Mouse (Mus musculus) heart, embryonic 12.5 days (tissue): Measurements from ENCODE around the gene Trim44. TPM values are rescaled to one million over a fixed set of nuclear protein-coding genes. Genes with fewer than 3 reads are reported as not detected.

Source experiments
- ATAC-seq: fragments of 200-750 bp; cut with Nextera tagmentation; 2 replicates; pipeline ENCODE4 v1.8.0; 2017; ENCODE audit warnings: moderate TSS enrichment, moderate library complexity; ENCODE audit not compliant: insufficient number of reproducible peaks, low FRiP score
- H3K27ac ChIP-seq: fragments of 300-500 bp; sonication (generic); 2 replicates; pipeline ENCODE4 v1.5.1; 2016; ENCODE audit warnings: mild to moderate bottlenecking, moderate library complexity; ENCODE audit not compliant: poor library complexity, severe bottlenecking
- H3K27me3 ChIP-seq: fragments of 300-500 bp; sonication (generic); replicated peaks from 2 replicates; pipeline ENCODE4 v1.6.1; 2016; ENCODE audit warnings: mild to moderate bottlenecking, moderate library complexity
- H3K36me3 ChIP-seq: fragments of 300-500 bp; sonication (generic); 2 replicates; pipeline ENCODE4 v1.6.1; 2016; ENCODE audit warnings: mild to moderate bottlenecking, moderate library complexity
- H3K4me1 ChIP-seq: fragments of 300-500 bp; sonication (generic); replicated peaks from 2 replicates; pipeline ENCODE4 v1.6.1; 2016; ENCODE audit warnings: mild to moderate bottlenecking
- H3K4me2 ChIP-seq: fragments of 300-500 bp; sonication (generic); 2 replicates; pipeline ENCODE4 v1.6.1; 2016; ENCODE audit warnings: mild to moderate bottlenecking, moderate library complexity
- H3K4me3 ChIP-seq: fragments of 300-500 bp; sonication (generic); 2 replicates; pipeline ENCODE4 v1.5.1; 2016; ENCODE audit warnings: mild to moderate bottlenecking
- H3K9ac ChIP-seq: fragments of 300-500 bp; sonication (generic); 2 replicates; pipeline ENCODE4 v1.6.1; 2016; ENCODE audit warnings: mild to moderate bottlenecking, moderate library complexity
- H3K9me3 ChIP-seq: fragments of 300-500 bp; sonication (generic); replicated peaks from 2 replicates; pipeline ENCODE4 v1.6.1; 2016; ENCODE audit warnings: mild to moderate bottlenecking, moderate library complexity
- WGBS: fragments of 180-500 bp; shearing (Covaris S2); methylation state at CpG from one replicate; pipeline ENCODE4 v1.1.7; 2016; 5-methylcytosine and 5-hydroxymethylcytosine counted together
- polyA plus RNA-seq: library from polyadenylated mRNA; unstranded; fragments of >200 nt; fragmentation: Nextera tagmentation; extraction: Ambion mirVana; gene quantifications from 2 replicates; pipeline ENCODE4 v1.2.1, GENCODE M21; 2016

The Trim44 gene
- polyA plus RNA-seq, 1 experiment from 2014 or later, result 39.5 TPM

GRCm38 (mm10) chr2:102356879-102357695 lies 50.5 kb downstream of the Trim44 start:
- WGBS, result 90% methylated on average over 7 of the region's 7 CpGs
- Histone ChIP-seq H3K9ac (no peak overlapping the region), H3K27ac (no peak overlapping the region), H3K4me2 (no peak overlapping the region), H3K9me3 (no peaks in the 10 kb centered on the region), H3K4me3 (no peak overlapping the region), H3K36me3 (peaks cover 16% of the 10 kb centered on the region), H3K27me3 (no peaks in the 10 kb centered on the region), H3K4me1 (peaks cover 9% of the 10 kb centered on the region)
- no peak for ATAC-seq

- Histone ChIP-seq H3K9ac (no peak overlapping the region), H3K4me1 (peaks cover 9% of the 10 kb centered on the region), H3K4me3 (no peak overlapping the region), H3K36me3 (peaks cover 16% of the 10 kb centered on the region), H3K27me3 (no peaks in the 10 kb centered on the region), H3K27ac (no peak overlapping the region), H3K4me2 (no peak overlapping the region), H3K9me3 (no peaks in the 10 kb centered on the region)
- no peak for ATAC-seq
- 45% methylated on average over 1 of the region's 1 CpGs for WGBS
Observed at GRCm38 (mm10) chr2:102354076-102354475, 53.6 kb downstream of the Trim44 start.

- Histone ChIP-seq H3K9ac (no peak overlapping the region), H3K4me3 (no peak overlapping the region), H3K27me3 (no peaks in the 10 kb centered on the region), H3K36me3 (peaks cover 4% of the 10 kb centered on the region; the same call in 1 of the 2 replicates), H3K4me1 (no peaks in the 10 kb centered on the region), H3K4me2 (no peak overlapping the region), H3K9me3 (no peaks in the 10 kb centered on the region), H3K27ac (no peak overlapping the region)
- WGBS, result 87% methylated on average over 2 of the region's 2 CpGs
- ATAC-seq, result no peak
Observed at GRCm38 (mm10) chr2:102341429-102341828, 66.2 kb downstream of the Trim44 start.

- no peak for ATAC-seq
- Histone ChIP-seq H3K9me3 (no peaks in the 10 kb centered on the region), H3K4me3 (no peak overlapping the region), H3K36me3 (no peaks in the 10 kb centered on the region), H3K9ac (no peak overlapping the region), H3K27me3 (no peaks in the 10 kb centered on the region), H3K4me1 (peaks cover 5% of the 10 kb centered on the region), H3K27ac (no peak overlapping the region), H3K4me2 (no peak overlapping the region)
- WGBS, result 94% methylated on average over 1 of the region's 1 CpGs
Observed at GRCm38 (mm10) chr2:102336816-102337215, 70.8 kb downstream of the Trim44 start.

GRCm38 (mm10) chr2:102331932-102332331 lies 75.7 kb downstream of the Trim44 start:
- H3K36me3 ChIP-seq, result no peaks in the 10 kb centered on the region
- no peak for ATAC-seq
- H3K9me3 ChIP-seq, result no peaks in the 10 kb centered on the region
- WGBS, result 27% methylated on average over 2 of the region's 2 CpGs
- no peak overlapping the region for H3K4me3 ChIP-seq
- no peaks in the 10 kb centered on the region for H3K27me3 ChIP-seq
- no peak overlapping the region for H3K9ac ChIP-seq
- H3K27ac ChIP-seq, result no peak overlapping the region
- peaks cover 7% of the 10 kb centered on the region for H3K4me1 ChIP-seq
- H3K4me2 ChIP-seq, result no peak overlapping the region

- no peak overlapping the region for H3K4me3 ChIP-seq
- no peaks in the 10 kb centered on the region for H3K36me3 ChIP-seq
- H3K9me3 ChIP-seq, result no peaks in the 10 kb centered on the region
- H3K27me3 ChIP-seq, result no peaks in the 10 kb centered on the region
- no peak overlapping the region for H3K4me2 ChIP-seq
- WGBS, result 89% methylated on average over 3 of the region's 3 CpGs
- H3K9ac ChIP-seq, result no peak overlapping the region
- peaks cover 7% of the 10 kb centered on the region for H3K4me1 ChIP-seq
- H3K27ac ChIP-seq, result no peak overlapping the region
- no peak for ATAC-seq
Observed at GRCm38 (mm10) chr2:102331092-102331491, 76.5 kb downstream of the Trim44 start.

GRCm38 (mm10) chr2:102325921-102326320 lies 81.7 kb downstream of the Trim44 start:
- no peak overlapping the region for H3K4me2 ChIP-seq
- H3K9me3 ChIP-seq, result no peaks in the 10 kb centered on the region
- H3K27ac ChIP-seq, result no peak overlapping the region
- peaks cover 2% of the 10 kb centered on the region for H3K4me1 ChIP-seq
- 89% methylated on average over 2 of the region's 2 CpGs for WGBS
- no peak overlapping the region for H3K9ac ChIP-seq
- H3K27me3 ChIP-seq, result no peaks in the 10 kb centered on the region
- ATAC-seq, result no peak
- no peak overlapping the region for H3K4me3 ChIP-seq
- H3K36me3 ChIP-seq, result no peaks in the 10 kb centered on the region

- Histone ChIP-seq H3K36me3 (no peaks in the 10 kb centered on the region), H3K4me2 (no peak overlapping the region), H3K27me3 (no peaks in the 10 kb centered on the region), H3K4me3 (no peak overlapping the region), H3K27ac (no peak overlapping the region), H3K9me3 (no peaks in the 10 kb centered on the region), H3K4me1 (peaks cover 6% of the 10 kb centered on the region), H3K9ac (no peak overlapping the region)
- no peak for ATAC-seq
Observed at GRCm38 (mm10) chr2:102324336-102324735, 83.3 kb downstream of the Trim44 start.

- H3K4me1 ChIP-seq, result peaks cover 36% of the 10 kb centered on the region
- no peaks in the 10 kb centered on the region for H3K9me3 ChIP-seq
- H3K9ac ChIP-seq, result no peak overlapping the region
- H3K27me3 ChIP-seq, result no peaks in the 10 kb centered on the region
- 56% methylated on average over 3 of the region's 3 CpGs for WGBS
- H3K27ac ChIP-seq, result no peak overlapping the region
- H3K4me2 ChIP-seq, result no peak overlapping the region
- no peak overlapping the region for H3K4me3 ChIP-seq
- no peak for ATAC-seq
- no peaks in the 10 kb centered on the region for H3K36me3 ChIP-seq
Observed at GRCm38 (mm10) chr2:102316540-102316939, 91.1 kb downstream of the Trim44 start.

- no peak overlapping the region for H3K27ac ChIP-seq
- no peak overlapping the region for H3K9ac ChIP-seq
- no peaks in the 10 kb centered on the region for H3K27me3 ChIP-seq
- ATAC-seq, result no peak
- 85% methylated on average over 4 of the region's 4 CpGs for WGBS
- H3K9me3 ChIP-seq, result no peaks in the 10 kb centered on the region
- H3K4me1 ChIP-seq, result peaks cover 29% of the 10 kb centered on the region
- H3K4me2 ChIP-seq, result no peak overlapping the region
- no peaks in the 10 kb centered on the region for H3K36me3 ChIP-seq
- no peak overlapping the region for H3K4me3 ChIP-seq
Observed at GRCm38 (mm10) chr2:102315153-102315552, 92.5 kb downstream of the Trim44 start.

- no peak overlapping the region for H3K27ac ChIP-seq
- no peaks in the 10 kb centered on the region for H3K36me3 ChIP-seq
- peaks cover 29% of the 10 kb centered on the region for H3K4me1 ChIP-seq
- no peak for ATAC-seq
- H3K27me3 ChIP-seq, result no peaks in the 10 kb centered on the region
- no peak overlapping the region for H3K4me3 ChIP-seq
- no peak overlapping the region for H3K9ac ChIP-seq
- H3K9me3 ChIP-seq, result no peaks in the 10 kb centered on the region
- H3K4me2 ChIP-seq, result no peak overlapping the region
- WGBS, result 12% methylated on average over 1 of the region's 1 CpGs
Observed at GRCm38 (mm10) chr2:102314610-102315009, 93.0 kb downstream of the Trim44 start.

- Histone ChIP-seq H3K9ac (no peak overlapping the region), H3K36me3 (no peaks in the 10 kb centered on the region), H3K4me3 (no peak overlapping the region), H3K4me2 (no peak overlapping the region), H3K4me1 (peaks cover 29% of the 10 kb centered on the region), H3K9me3 (no peaks in the 10 kb centered on the region), H3K27me3 (no peaks in the 10 kb centered on the region), H3K27ac (no peak overlapping the region)
- 72% methylated on average over 2 of the region's 2 CpGs for WGBS
- ATAC-seq, result no peak
Observed at GRCm38 (mm10) chr2:102314068-102314467, 93.6 kb downstream of the Trim44 start.
